Mouse (Mus musculus): ENCODE results near the gene Nox1. TPM values are rescaled to one million over a fixed set of nuclear protein-coding genes. Genes with fewer than 3 reads are reported as not detected.

Nox1 gene
- polyA plus RNA-seq, 1 experiment from 2014 or later, result 0.17 TPM

GRCm38 (mm10) chrX:134158151-134158550 lies 63.6 kb downstream of the Nox1 start:
- Histone ChIP-seq H3K4me3 (replicated peaks; ENCODE audit: low read depth, low read length) (no peak overlapping the region), H3K4me2 (ENCODE audit: low read length) (no peak overlapping the region), H3K9ac (replicated peaks; ENCODE audit: low read length) (no peak overlapping the region), H3K4me1 (ENCODE audit: control insufficient read depth, insufficient read depth, low read length) (no peaks in the 10 kb centered on the region), H3K9me3 (ENCODE audit: control insufficient read depth, low read length) (no peaks in the 10 kb centered on the region), H3K27me3 (ENCODE audit: control insufficient read depth, insufficient read depth, low read length) (no peaks in the 10 kb centered on the region), H3K27ac (replicated peaks; ENCODE audit: low read depth, low read length) (no peak overlapping the region), H3K36me3 (ENCODE audit: control insufficient read depth, insufficient read depth, low read length) (no peaks in the 10 kb centered on the region)
- ATAC-seq (ENCODE audit: low FRiP score, low TSS enrichment), result no peak
- WGBS, result 42% methylated on average over 7 of the region's 7 CpGs
- DNase-seq, result no peak

- no peaks in the 10 kb centered on the region for H3K9me3 ChIP-seq (ENCODE audit: control insufficient read depth, low read length)
- no peak overlapping the region for H3K4me3 ChIP-seq (replicated peaks; ENCODE audit: low read depth, low read length)
- no peaks in the 10 kb centered on the region for H3K4me1 ChIP-seq (ENCODE audit: control insufficient read depth, insufficient read depth, low read length)
- no peak overlapping the region for H3K9ac ChIP-seq (replicated peaks; ENCODE audit: low read length)
- 84% methylated on average over 4 of the region's 4 CpGs for WGBS
- H3K36me3 ChIP-seq (ENCODE audit: control insufficient read depth, insufficient read depth, low read length), result no peaks in the 10 kb centered on the region
- no peak overlapping the region for H3K4me2 ChIP-seq (ENCODE audit: low read length)
- no peak overlapping the region for H3K27ac ChIP-seq (replicated peaks; ENCODE audit: low read depth, low read length)
- ATAC-seq (ENCODE audit: low FRiP score, low TSS enrichment), result no peak
- H3K27me3 ChIP-seq (ENCODE audit: control insufficient read depth, insufficient read depth, low read length), result no peaks in the 10 kb centered on the region
- DNase-seq, result no peak
Observed at GRCm38 (mm10) chrX:134141986-134142385, 79.8 kb downstream of the Nox1 start.

- Histone ChIP-seq H3K4me3 (replicated peaks; ENCODE audit: low read depth, low read length) (no peak overlapping the region), H3K27me3 (ENCODE audit: control insufficient read depth, insufficient read depth, low read length) (no peaks in the 10 kb centered on the region), H3K9ac (replicated peaks; ENCODE audit: low read length) (no peak overlapping the region), H3K27ac (replicated peaks; ENCODE audit: low read depth, low read length) (no peak overlapping the region), H3K36me3 (ENCODE audit: control insufficient read depth, insufficient read depth, low read length) (no peaks in the 10 kb centered on the region), H3K9me3 (ENCODE audit: control insufficient read depth, low read length) (no peaks in the 10 kb centered on the region), H3K4me2 (ENCODE audit: low read length) (no peak overlapping the region), H3K4me1 (ENCODE audit: control insufficient read depth, insufficient read depth, low read length) (no peaks in the 10 kb centered on the region)
- ATAC-seq (ENCODE audit: low FRiP score, low TSS enrichment), result no peak
- no peak for DNase-seq
- 88% methylated on average over 1 of the region's 1 CpGs for WGBS
Observed at GRCm38 (mm10) chrX:134141551-134141950, 80.2 kb downstream of the Nox1 start.

- H3K9ac ChIP-seq (replicated peaks; ENCODE audit: low read length), result no peak overlapping the region
- H3K27ac ChIP-seq (replicated peaks; ENCODE audit: low read depth, low read length), result no peak overlapping the region
- no peak overlapping the region for H3K4me3 ChIP-seq (replicated peaks; ENCODE audit: low read depth, low read length)
- H3K9me3 ChIP-seq (ENCODE audit: control insufficient read depth, low read length), result no peaks in the 10 kb centered on the region
- H3K4me2 ChIP-seq (ENCODE audit: low read length), result no peak overlapping the region
- no peaks in the 10 kb centered on the region for H3K36me3 ChIP-seq (ENCODE audit: control insufficient read depth, insufficient read depth, low read length)
- DNase-seq, result no peak
- H3K27me3 ChIP-seq (ENCODE audit: control insufficient read depth, insufficient read depth, low read length), result no peaks in the 10 kb centered on the region
- no peaks in the 10 kb centered on the region for H3K4me1 ChIP-seq (ENCODE audit: control insufficient read depth, insufficient read depth, low read length)
- WGBS, result 83% methylated on average over 6 of the region's 6 CpGs
- ATAC-seq (ENCODE audit: low FRiP score, low TSS enrichment), result no peak
Observed at GRCm38 (mm10) chrX:134140024-134140423, 81.7 kb downstream of the Nox1 start.

GRCm38 (mm10) chrX:134133821-134134220 lies 87.9 kb downstream of the Nox1 start:
- no peak overlapping the region for H3K27ac ChIP-seq (replicated peaks; ENCODE audit: low read depth, low read length)
- no peak for DNase-seq
- no peak overlapping the region for H3K4me3 ChIP-seq (replicated peaks; ENCODE audit: low read depth, low read length)
- no peaks in the 10 kb centered on the region for H3K27me3 ChIP-seq (ENCODE audit: control insufficient read depth, insufficient read depth, low read length)
- 42% methylated on average over 3 of the region's 3 CpGs for WGBS
- no peak for ATAC-seq (ENCODE audit: low FRiP score, low TSS enrichment)
- no peaks in the 10 kb centered on the region for H3K9me3 ChIP-seq (ENCODE audit: control insufficient read depth, low read length)
- no peaks in the 10 kb centered on the region for H3K4me1 ChIP-seq (ENCODE audit: control insufficient read depth, insufficient read depth, low read length)
- H3K4me2 ChIP-seq (ENCODE audit: low read length), result no peak overlapping the region
- H3K36me3 ChIP-seq (ENCODE audit: control insufficient read depth, insufficient read depth, low read length), result no peaks in the 10 kb centered on the region
- H3K9ac ChIP-seq (replicated peaks; ENCODE audit: low read length), result no peak overlapping the region

- Histone ChIP-seq H3K27ac (replicated peaks; ENCODE audit: low read depth, low read length) (no peak overlapping the region), H3K9me3 (ENCODE audit: control insufficient read depth, low read length) (no peaks in the 10 kb centered on the region), H3K4me2 (ENCODE audit: low read length) (no peak overlapping the region), H3K27me3 (ENCODE audit: control insufficient read depth, insufficient read depth, low read length) (no peaks in the 10 kb centered on the region), H3K4me1 (ENCODE audit: control insufficient read depth, insufficient read depth, low read length) (no peaks in the 10 kb centered on the region), H3K9ac (replicated peaks; ENCODE audit: low read length) (no peak overlapping the region), H3K4me3 (replicated peaks; ENCODE audit: low read depth, low read length) (no peak overlapping the region), H3K36me3 (ENCODE audit: control insufficient read depth, insufficient read depth, low read length) (no peaks in the 10 kb centered on the region)
- DNase-seq (peak; percentile 75), ATAC-seq (ENCODE audit: low FRiP score, low TSS enrichment) (no peak)
- WGBS, result 29% methylated on average over 5 of the region's 5 CpGs
Observed at GRCm38 (mm10) chrX:134132295-134132694, 89.5 kb downstream of the Nox1 start.

- DNase-seq (no peak), ATAC-seq (ENCODE audit: low FRiP score, low TSS enrichment) (no peak)
- no peaks in the 10 kb centered on the region for H3K36me3 ChIP-seq (ENCODE audit: control insufficient read depth, insufficient read depth, low read length)
- H3K27me3 ChIP-seq (ENCODE audit: control insufficient read depth, insufficient read depth, low read length), result no peaks in the 10 kb centered on the region; the same call in 1 of the 2 replicates
- WGBS, result 87% methylated on average over 3 of the region's 3 CpGs
- no peaks in the 10 kb centered on the region for H3K9me3 ChIP-seq (ENCODE audit: control insufficient read depth, low read length)
- no peak overlapping the region for H3K27ac ChIP-seq (replicated peaks; ENCODE audit: low read depth, low read length)
- no peak overlapping the region for H3K4me2 ChIP-seq (ENCODE audit: low read length)
- no peaks in the 10 kb centered on the region for H3K4me1 ChIP-seq (ENCODE audit: control insufficient read depth, insufficient read depth, low read length)
- H3K4me3 ChIP-seq (replicated peaks; ENCODE audit: low read depth, low read length), result no peak overlapping the region
- no peak overlapping the region for H3K9ac ChIP-seq (replicated peaks; ENCODE audit: low read length)
Observed at GRCm38 (mm10) chrX:134128549-134128948, 93.2 kb downstream of the Nox1 start.

- no peak overlapping the region for H3K4me2 ChIP-seq (ENCODE audit: low read length)
- DNase-seq (no peak), ATAC-seq (ENCODE audit: low FRiP score, low TSS enrichment) (no peak)
- 83% methylated on average over 3 of the region's 3 CpGs for WGBS
- H3K36me3 ChIP-seq (ENCODE audit: control insufficient read depth, insufficient read depth, low read length), result no peaks in the 10 kb centered on the region
- no peak overlapping the region for H3K9ac ChIP-seq (replicated peaks; ENCODE audit: low read length)
- no peak overlapping the region for H3K27ac ChIP-seq (replicated peaks; ENCODE audit: low read depth, low read length)
- no peaks in the 10 kb centered on the region for H3K4me1 ChIP-seq (ENCODE audit: control insufficient read depth, insufficient read depth, low read length)
- H3K9me3 ChIP-seq (ENCODE audit: control insufficient read depth, low read length), result no peaks in the 10 kb centered on the region
- no peak overlapping the region for H3K4me3 ChIP-seq (replicated peaks; ENCODE audit: low read depth, low read length)
- no peaks in the 10 kb centered on the region for H3K27me3 ChIP-seq (ENCODE audit: control insufficient read depth, insufficient read depth, low read length)
Observed at GRCm38 (mm10) chrX:134116417-134116816, 105.3 kb downstream of the Nox1 start.

GRCm38 (mm10) chrX:134111767-134112166 lies 110.0 kb downstream of the Nox1 start:
- Histone ChIP-seq H3K9me3 (ENCODE audit: control insufficient read depth, low read length) (no peaks in the 10 kb centered on the region), H3K9ac (replicated peaks; ENCODE audit: low read length) (no peak overlapping the region), H3K27me3 (ENCODE audit: control insufficient read depth, insufficient read depth, low read length) (no peaks in the 10 kb centered on the region), H3K27ac (replicated peaks; ENCODE audit: low read depth, low read length) (no peak overlapping the region), H3K4me1 (ENCODE audit: control insufficient read depth, insufficient read depth, low read length) (no peaks in the 10 kb centered on the region), H3K36me3 (ENCODE audit: control insufficient read depth, insufficient read depth, low read length) (no peaks in the 10 kb centered on the region), H3K4me3 (replicated peaks; ENCODE audit: low read depth, low read length) (no peak overlapping the region), H3K4me2 (ENCODE audit: low read length) (no peak overlapping the region)
- DNase-seq, result no peak
- no peak for ATAC-seq (ENCODE audit: low FRiP score, low TSS enrichment)
- 90% methylated on average over 3 of the region's 3 CpGs for WGBS
